Mouse (Mus musculus) embryonic facial prominence, embryonic 11.5 days (tissue): ENCODE results near the gene Nfix. TPM values are rescaled to one million over a fixed set of nuclear protein-coding genes. Genes with fewer than 3 reads are reported as not detected.

Source experiments
- ATAC-seq: fragments of 200-750 bp; cut with Nextera tagmentation; replicated peaks from 2 replicates; pipeline ENCODE4 v1.8.0; 2017; ENCODE audit warnings: low read depth; ENCODE audit not compliant: insufficient number of reproducible peaks, low FRiP score, low TSS enrichment
- DNase-seq: peaks from one replicate; pipeline ENCODE4 v3.0.0-alpha.2; 2015; ENCODE audit warnings: low spot score
- H3K27ac ChIP-seq: fragments of 300-500 bp; sonication (generic); replicated peaks from 2 replicates; pipeline ENCODE4 v1.5.1; 2014; ENCODE audit warnings: mild to moderate bottlenecking, low read depth, low read length, control low read depth
- H3K27me3 ChIP-seq: fragments of 300-500 bp; sonication (generic); 2 replicates; pipeline ENCODE4 v1.6.1; 2014; ENCODE audit warnings: mild to moderate bottlenecking, low read length, moderate library complexity, mixed read lengths; ENCODE audit not compliant: control insufficient read depth, insufficient read depth
- H3K36me3 ChIP-seq: fragments of 300-500 bp; sonication (generic); replicated peaks from 2 replicates; pipeline ENCODE4 v1.6.1; 2014; ENCODE audit warnings: low read depth, mild to moderate bottlenecking, low read length, moderate library complexity, mixed read lengths; ENCODE audit not compliant: control insufficient read depth, insufficient read depth
- H3K4me1 ChIP-seq: fragments of 300-500 bp; sonication (generic); 2 replicates; pipeline ENCODE4 v1.6.1; 2014; ENCODE audit warnings: low read length, mixed read lengths; ENCODE audit not compliant: control insufficient read depth, insufficient read depth
- H3K4me2 ChIP-seq: fragments of 300-500 bp; sonication (generic); 2 replicates; pipeline ENCODE4 v1.6.1; 2014; ENCODE audit warnings: low read depth, mild to moderate bottlenecking, control low read depth, low read length, moderate library complexity
- H3K4me3 ChIP-seq: fragments of 300-500 bp; sonication (generic); 2 replicates; pipeline ENCODE4 v1.5.1; 2014; ENCODE audit warnings: low read depth, low read length, control low read depth
- H3K9ac ChIP-seq: fragments of 300-500 bp; sonication (generic); replicated peaks from 2 replicates; pipeline ENCODE4 v1.6.1; 2014; ENCODE audit warnings: mild to moderate bottlenecking, control low read depth, low read length
- H3K9me3 ChIP-seq: fragments of 300-500 bp; sonication (generic); replicated peaks from 2 replicates; pipeline ENCODE4 v1.6.1; 2016; ENCODE audit warnings: mild to moderate bottlenecking, low read length, inconsistent platforms, mixed read lengths; ENCODE audit not compliant: control insufficient read depth
- WGBS: fragments of 180-500 bp; shearing (Covaris S2); extraction: QIAGEN DNeasy Blood & Tissue Kit; methylation state at CpG from one replicate; pipeline ENCODE4 v1.1.7; 2014; 5-methylcytosine and 5-hydroxymethylcytosine counted together
- polyA plus RNA-seq: library from polyadenylated mRNA; unstranded; fragments of >200 nt; fragmentation: Nextera tagmentation; extraction: Ambion mirVana; gene quantifications from 2 replicates; pipeline ENCODE4 v1.2.1, GENCODE M21; 2014

Nfix gene
- polyA plus RNA-seq, 1 experiment from 2014 or later: 6.8 TPM

GRCm38 (mm10) chr8:84773304-84773703 is 26.8 kb downstream of the Nfix start:
- no peak overlapping the region for H3K4me3 ChIP-seq
- 2% methylated on average over 9 of the region's 9 CpGs for WGBS
- no peak overlapping the region for H3K27ac ChIP-seq
- H3K27me3 ChIP-seq: peaks cover 82% of the 10 kb centered on the region
- H3K9me3 ChIP-seq: no peaks in the 10 kb centered on the region
- peaks cover 5% of the 10 kb centered on the region; the same call in 1 of the 2 replicates for H3K4me1 ChIP-seq
- H3K9ac ChIP-seq: no peak overlapping the region
- no peaks in the 10 kb centered on the region for H3K36me3 ChIP-seq
- peak overlapping the region; percentile 38 for H3K4me2 ChIP-seq
- DNase-seq (no peak), ATAC-seq (no peak)

- H3K4me2 ChIP-seq: no peak overlapping the region
Observed at GRCm38 (mm10) chr8:84772628-84773027, 27.5 kb downstream of the Nfix start.

GRCm38 (mm10) chr8:84771941-84772378 is 28.2 kb downstream of the Nfix start:
- no peak overlapping the region for H3K4me3 ChIP-seq
- no peak overlapping the region for H3K27ac ChIP-seq
- H3K4me2 ChIP-seq: no peak overlapping the region; the same call in 1 of the 2 replicates
- H3K9me3 ChIP-seq: no peaks in the 10 kb centered on the region
- peaks cover 81% of the 10 kb centered on the region for H3K27me3 ChIP-seq
- peaks cover 5% of the 10 kb centered on the region; the same call in 1 of the 2 replicates for H3K4me1 ChIP-seq
- WGBS: 1% methylated on average over 34 of the region's 34 CpGs
- ATAC-seq (no peak), DNase-seq (no peak)
- no peak overlapping the region for H3K9ac ChIP-seq
- no peaks in the 10 kb centered on the region for H3K36me3 ChIP-seq

More at GRCm38 (mm10) chr8:84772628-84773027, 27.5 kb downstream of the Nfix start:
- Histone ChIP-seq H3K27me3 (peaks cover 80% of the 10 kb centered on the region), H3K9ac (no peak overlapping the region), H3K4me3 (no peak overlapping the region), H3K9me3 (no peaks in the 10 kb centered on the region), H3K27ac (no peak overlapping the region), H3K36me3 (no peaks in the 10 kb centered on the region), H3K4me1 (peaks cover 5% of the 10 kb centered on the region; the same call in 1 of the 2 replicates)
- no peak for DNase-seq
- ATAC-seq: no peak
- WGBS: 0% methylated on average over 3 of the region's 3 CpGs

- Histone ChIP-seq H3K4me2 (no peak overlapping the region), H3K36me3 (no peaks in the 10 kb centered on the region), H3K9ac (no peak overlapping the region), H3K27ac (no peak overlapping the region), H3K27me3 (peaks cover 81% of the 10 kb centered on the region), H3K4me1 (peaks cover 5% of the 10 kb centered on the region; the same call in 1 of the 2 replicates), H3K4me3 (no peak overlapping the region), H3K9me3 (no peaks in the 10 kb centered on the region)
- 14% methylated on average over 5 of the region's 5 CpGs for whole genome bisulfite sequencing
- DNase-seq (no peak), ATAC-seq (no peak)
Observed at GRCm38 (mm10) chr8:84771000-84771687, 29.0 kb downstream of the Nfix start.

GRCm38 (mm10) chr8:84770100-84770953 is 29.8 kb downstream of the Nfix start:
- Histone ChIP-seq H3K27me3 (peaks cover 81% of the 10 kb centered on the region), H3K4me2 (no peak overlapping the region), H3K36me3 (no peaks in the 10 kb centered on the region), H3K9me3 (no peaks in the 10 kb centered on the region), H3K4me1 (peaks cover 8% of the 10 kb centered on the region), H3K27ac (no peak overlapping the region), H3K4me3 (no peak overlapping the region), H3K9ac (no peak overlapping the region)
- ATAC-seq: no peak
- 29% methylated on average over 12 of the region's 12 CpGs for WGBS
- no peak for DNase-seq

- ATAC-seq (no peak), DNase-seq (no peak)
- Histone ChIP-seq H3K27ac (no peak overlapping the region), H3K4me3 (no peak overlapping the region), H3K36me3 (no peaks in the 10 kb centered on the region), H3K4me2 (no peak overlapping the region), H3K27me3 (peaks cover 85% of the 10 kb centered on the region), H3K9ac (no peak overlapping the region), H3K9me3 (no peaks in the 10 kb centered on the region), H3K4me1 (peaks cover 9% of the 10 kb centered on the region)
- 83% methylated on average over 8 of the region's 8 CpGs for WGBS
Observed at GRCm38 (mm10) chr8:84769324-84769723, 30.8 kb downstream of the Nfix start.

- Histone ChIP-seq H3K27me3 (peaks cover 88% of the 10 kb centered on the region), H3K36me3 (no peaks in the 10 kb centered on the region), H3K9me3 (no peaks in the 10 kb centered on the region), H3K4me3 (no peak overlapping the region), H3K4me1 (peaks cover 9% of the 10 kb centered on the region), H3K4me2 (no peak overlapping the region), H3K9ac (no peak overlapping the region), H3K27ac (no peak overlapping the region)
- DNase-seq (no peak), ATAC-seq (no peak)
- WGBS: 86% methylated on average over 14 of the region's 14 CpGs
Observed at GRCm38 (mm10) chr8:84768343-84769095, 31.6 kb downstream of the Nfix start.
